ENCODE assay signal across 8 mouse cellular contexts in genomic region chr3:141831135-141831534, GRCm38 (mm10).
A peak's percentile ranks its signal among the peaks of the same experiment; 100 is the strongest.
DNase-seq lines count a peak whose midpoint lies in the region; ATAC-seq and TF ChIP-seq lines count a peak whose summit lies in the region.

No protein-coding gene starts in this region.

- peak; percentile 86 for TF ChIP-seq CTCF in intestine, postnatal 0 days (IDR thresholded peaks at IDR 0.05; ENCODE audit: low read depth)
- TF ChIP-seq CTCF in kidney, adult 2 months (conservative IDR thresholded peaks at IDR 0.05; ENCODE audit: insufficient read depth, insufficient read length, low read depth, low read length): peak; percentile 35

- DNase-seq in adrenal gland, postnatal 14 days: peak; percentile 65
- DNase-seq in forebrain, embryonic 10.5 days (ENCODE audit: extremely low spot score, low spot score): peak; percentile 50
- peak; percentile 68 for DNase-seq in kidney, adult 2 months
- DNase-seq in left cerebral cortex, postnatal 14 days (ENCODE audit: low spot score in 2 of 2): peak; percentile 80 to 82
- peak; percentile 49 for DNase-seq in neural tube, embryonic 10.5 days (ENCODE audit: extremely low spot score, low spot score)
- no peak for DNase-seq in spleen, postnatal 36 days (ENCODE audit: low spot score in 2 of 2)

- H3K4me2 ChIP-seq in intestine, postnatal 0 days (replicated peaks; ENCODE audit: low read depth): no peak overlapping the region
- no peak overlapping the region for H3K4me2 ChIP-seq in intestine, embryonic 15.5 days (replicated peaks)

- no peaks in the 10 kb centered on the region for H3K27me3 ChIP-seq in intestine, postnatal 0 days (replicated peaks; ENCODE audit: control insufficient read depth, insufficient read depth, low read length)
- no peaks in the 10 kb centered on the region for H3K27me3 ChIP-seq in intestine, embryonic 15.5 days (replicated peaks)
- no peaks in the 10 kb centered on the region for H3K27me3 ChIP-seq in forebrain, embryonic 10.5 days (ENCODE audit: poor library complexity, severe bottlenecking)
- H3K27me3 ChIP-seq in kidney, adult 2 months (replicated peaks; ENCODE audit: control insufficient read depth, insufficient read depth, low read length): no peaks in the 10 kb centered on the region; the same call in 1 of the 2 replicates

- no peak for ATAC-seq in intestine, postnatal 0 days
- ATAC-seq in intestine, embryonic 15.5 days: no peak

- no peak overlapping the region for H3K4me3 ChIP-seq in intestine, postnatal 0 days (ENCODE audit: low read depth, low read length)
- no peak overlapping the region for H3K4me3 ChIP-seq in intestine, embryonic 15.5 days (replicated peaks)
- no peak overlapping the region for H3K4me3 ChIP-seq in forebrain, embryonic 10.5 days
- no peak overlapping the region for H3K4me3 ChIP-seq in kidney, adult 2 months (ENCODE audit: insufficient read depth, low read depth, low read length)

- intact Hi-C loops in left cerebral cortex, postnatal 14 days (cut with DNase I): loop anchor here (5.0 kb wide), 1 partner anchor 364 kb away; the partner anchor contains the start of gene Unc5c

- TF ChIP-seq POLR2A in kidney, adult 2 months (IDR thresholded peaks at IDR 0.05; ENCODE audit: low read depth, low read length): no peak

- WGBS in intestine, postnatal 0 days: 21% methylated on average over 3 of the region's 3 CpGs
- 28% methylated on average over 3 of the region's 3 CpGs for WGBS in intestine, embryonic 15.5 days
- WGBS in forebrain, embryonic 10.5 days: 22% methylated on average over 3 of the region's 3 CpGs
- WGBS in kidney, adult 2 months: 14% methylated on average over 3 of the region's 3 CpGs

- no peaks in the 10 kb centered on the region for H3K9me3 ChIP-seq in intestine, postnatal 0 days (ENCODE audit: control insufficient read depth)
- H3K9me3 ChIP-seq in intestine, embryonic 15.5 days: no peaks in the 10 kb centered on the region
- H3K9me3 ChIP-seq in forebrain, embryonic 10.5 days: no peaks in the 10 kb centered on the region

- no peaks in the 10 kb centered on the region for H3K36me3 ChIP-seq in intestine, postnatal 0 days (ENCODE audit: control insufficient read depth, insufficient read depth)
- H3K36me3 ChIP-seq in intestine, embryonic 15.5 days: no peaks in the 10 kb centered on the region
- H3K36me3 ChIP-seq in forebrain, embryonic 10.5 days (replicated peaks): no peaks in the 10 kb centered on the region
- H3K36me3 ChIP-seq in kidney, adult 2 months (ENCODE audit: control insufficient read depth, insufficient read depth, low read length): no peaks in the 10 kb centered on the region

- no peak overlapping the region for H3K9ac ChIP-seq in intestine, postnatal 0 days (ENCODE audit: low read depth, low read length)
- H3K9ac ChIP-seq in intestine, embryonic 15.5 days: no peak overlapping the region

- H3K27ac ChIP-seq in intestine, postnatal 0 days (ENCODE audit: low read depth, low read length): no peak overlapping the region
- no peak overlapping the region for H3K27ac ChIP-seq in intestine, embryonic 15.5 days
- H3K27ac ChIP-seq in forebrain, embryonic 10.5 days: no peak overlapping the region
- no peak overlapping the region for H3K27ac ChIP-seq in kidney, adult 2 months (ENCODE audit: insufficient read depth, low read depth, low read length)

- no peaks in the 10 kb centered on the region for H3K4me1 ChIP-seq in intestine, postnatal 0 days (replicated peaks; ENCODE audit: control insufficient read depth, insufficient read depth, low read length)
- no peaks in the 10 kb centered on the region for H3K4me1 ChIP-seq in intestine, embryonic 15.5 days (replicated peaks)
- H3K4me1 ChIP-seq in forebrain, embryonic 10.5 days: no peaks in the 10 kb centered on the region
- H3K4me1 ChIP-seq in kidney, adult 2 months (ENCODE audit: control insufficient read depth, insufficient read depth, low read length): no peaks in the 10 kb centered on the region

Comparison
In these comparisons a context has a peak if more than half of its experiments do, and no peak if none do; other contexts are left out.
1. DNase-seq: peak in adrenal gland, postnatal 14 days (single experiment), forebrain, embryonic 10.5 days (single experiment), kidney, adult 2 months (single experiment), left cerebral cortex, postnatal 14 days (2 of 2) and neural tube, embryonic 10.5 days (single experiment); none in spleen, postnatal 36 days (0 of 2).